Mouse (Mus musculus): Measurements from ENCODE around the gene Arhgef19. TPM values are rescaled to one million over a fixed set of nuclear protein-coding genes. Genes with fewer than 3 reads are reported as not detected.

Arhgef19 gene
- polyA plus RNA-seq, 1 experiment from 2014 or later, result 3.1 TPM

DNA sequence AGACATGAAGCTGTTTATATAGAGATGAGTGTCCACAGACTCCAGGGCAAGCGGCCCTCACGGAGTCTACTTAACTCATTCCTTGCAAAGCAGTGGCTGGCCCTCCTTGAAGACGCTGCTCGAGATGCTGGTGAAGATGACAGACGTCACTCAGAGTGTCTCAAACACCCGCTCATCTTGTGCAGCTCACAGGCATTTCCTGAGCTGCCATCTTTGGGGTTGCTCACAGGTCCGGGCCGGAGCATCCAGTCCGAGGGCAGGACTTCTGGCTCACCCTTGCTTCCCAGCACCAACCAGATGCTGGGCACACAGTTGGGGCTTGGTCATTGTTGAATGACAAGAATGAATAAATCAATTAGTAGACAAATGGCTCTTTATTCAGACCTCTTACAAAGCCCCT lies 26.4 kb upstream of the Arhgef19 start:
- Histone ChIP-seq H3K4me2 (no peak overlapping the region), H3K4me3 (no peak overlapping the region), H3K9me3 (no peaks in the 10 kb centered on the region), H3K9ac (peak overlapping the region; percentile 53; the same call in 1 of the 2 replicates), H3K4me1 (peaks cover 15% of the 10 kb centered on the region), H3K27me3 (replicated peaks) (no peaks in the 10 kb centered on the region), H3K36me3 (no peaks in the 10 kb centered on the region), H3K27ac (replicated peaks) (0 out of 2 replicates have a peak overlapping the region, but pooled peaks have one; percentile 26)
- WGBS, result 83% methylated on average over 9 of the region's 9 CpGs
- ATAC-seq (ENCODE audit: extremely low read depth, insufficient number of reproducible peaks, low FRiP score, low TSS enrichment), result no peak

DNA sequence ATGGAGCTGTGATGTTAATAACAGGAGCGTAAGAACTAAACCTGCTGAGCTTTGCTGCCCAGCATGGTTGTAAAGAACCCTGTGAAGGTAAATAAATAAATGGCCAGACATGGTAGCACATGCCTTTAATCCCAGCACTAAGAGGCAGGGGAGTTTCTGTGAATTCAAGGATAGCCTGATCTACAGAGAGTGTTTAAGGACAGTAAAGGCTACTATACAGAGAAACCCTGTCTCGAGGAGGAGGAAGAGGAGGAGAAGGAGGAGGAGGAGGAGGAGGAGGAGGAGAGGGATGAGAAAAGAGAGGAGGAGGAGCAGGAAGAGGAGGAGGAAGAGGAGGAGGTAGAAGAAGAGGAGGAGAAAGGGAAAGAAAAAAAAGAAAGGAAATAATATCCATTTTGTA lies 26.0 kb upstream of the Arhgef19 start:
- H3K9me3 ChIP-seq, result no peaks in the 10 kb centered on the region
- H3K36me3 ChIP-seq, result no peaks in the 10 kb centered on the region
- H3K4me1 ChIP-seq, result peaks cover 15% of the 10 kb centered on the region
- ATAC-seq (ENCODE audit: extremely low read depth, insufficient number of reproducible peaks, low FRiP score, low TSS enrichment), result no peak
- peak overlapping the region; percentile 53 for H3K9ac ChIP-seq
- no peaks in the 10 kb centered on the region for H3K27me3 ChIP-seq (replicated peaks)
- peak overlapping the region; percentile 93 for H3K4me2 ChIP-seq
- 56% methylated on average over 2 of the region's 2 CpGs for WGBS
- 0 out of 2 replicates have a peak overlapping the region, but pooled peaks have one; percentile 26 for H3K27ac ChIP-seq (replicated peaks)
- peak overlapping the region; percentile 64 for H3K4me3 ChIP-seq

DNA sequence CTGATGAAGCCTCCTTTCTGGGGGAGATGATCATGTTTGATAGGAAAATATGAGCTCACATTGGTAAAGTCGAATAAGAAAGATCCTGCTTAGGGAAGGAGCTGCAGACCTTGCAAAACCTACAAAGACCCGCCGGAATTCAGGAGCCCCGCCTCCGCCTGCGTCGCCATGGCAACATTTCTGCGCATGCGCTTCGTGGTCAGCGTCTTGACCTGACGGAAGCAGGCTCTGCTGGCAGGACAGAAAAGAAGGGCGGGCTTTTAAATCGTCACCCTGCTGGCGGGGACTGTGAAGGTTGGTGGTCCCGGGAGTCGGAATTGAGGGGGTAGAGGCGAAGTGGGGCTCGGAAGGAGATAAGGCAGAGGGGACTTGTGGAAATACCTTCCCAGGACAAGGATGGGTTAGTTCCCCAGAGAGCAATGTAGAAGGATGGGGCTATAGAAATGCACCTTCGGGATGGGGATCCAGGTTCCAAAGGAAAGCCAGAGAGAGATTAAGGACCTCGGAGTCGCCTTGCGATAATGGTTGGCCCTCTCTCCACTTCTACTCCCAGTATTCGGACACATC lies 25.4 kb upstream of the Arhgef19 start, which contains the start of gene Rsg1:
Gene Rsg1 (plus strand): TSS at position 187 of the 567 bp plus-strand sequence.
- H3K9ac ChIP-seq, result peak within 1 kb of the TSS; percentile 83
- peak within 1 kb of the TSS; percentile 93 for H3K4me2 ChIP-seq
- H3K27me3 ChIP-seq (replicated peaks), result no peaks in the 10 kb centered on the region
- peak within 1 kb of the TSS; percentile 64 for H3K4me3 ChIP-seq
- no peaks in the 10 kb centered on the region for H3K9me3 ChIP-seq
- WGBS, result under 1% methylated on average over 24 of the region's 24 CpGs
- ATAC-seq (ENCODE audit: extremely low read depth, insufficient number of reproducible peaks, low FRiP score, low TSS enrichment), result peak; percentile 68; the same call in 1 of the 2 replicates
- H3K4me1 ChIP-seq, result peaks cover 17% of the 10 kb centered on the region
- H3K36me3 ChIP-seq, result no peaks in the 10 kb centered on the region
- 0 out of 2 replicates have a peak within 1 kb of the TSS, but pooled peaks have one; percentile 26 for H3K27ac ChIP-seq (replicated peaks)

DNA sequence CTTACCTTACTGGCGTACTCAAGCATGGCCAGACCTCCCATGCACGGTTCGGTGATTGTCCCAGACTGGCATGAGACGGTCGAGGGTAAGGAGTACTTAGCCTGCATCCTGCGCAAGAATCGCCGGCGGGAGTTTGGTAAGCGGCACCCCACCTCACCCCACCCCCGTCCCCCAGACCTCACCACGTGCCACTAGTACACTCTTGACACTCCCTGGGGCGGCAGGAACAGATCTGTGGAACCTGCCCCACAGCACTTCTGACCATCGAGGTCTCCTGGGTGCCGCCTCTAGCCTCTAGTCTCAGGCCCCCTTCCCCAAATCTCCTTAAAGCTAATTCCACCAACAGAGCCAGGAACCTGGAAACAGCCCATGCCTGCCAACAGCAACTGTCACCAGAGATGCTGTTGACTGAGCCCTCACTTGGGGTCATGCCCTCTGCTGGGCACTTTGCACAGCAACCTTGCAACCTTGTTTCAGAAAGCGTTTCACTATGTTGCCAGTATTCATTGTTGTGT lies 24.9 kb upstream of the Arhgef19 start:
- H3K27me3 ChIP-seq (replicated peaks), result no peaks in the 10 kb centered on the region
- H3K4me2 ChIP-seq, result peak overlapping the region; percentile 93
- WGBS, result 1% methylated on average over 16 of the region's 16 CpGs
- peak overlapping the region; percentile 64 for H3K4me3 ChIP-seq
- H3K4me1 ChIP-seq, result peaks cover 18% of the 10 kb centered on the region
- H3K27ac ChIP-seq (replicated peaks), result no peak overlapping the region
- no peaks in the 10 kb centered on the region for H3K9me3 ChIP-seq
- no peak; the same call in 1 of the 2 replicates for ATAC-seq (ENCODE audit: extremely low read depth, insufficient number of reproducible peaks, low FRiP score, low TSS enrichment)
- no peaks in the 10 kb centered on the region for H3K36me3 ChIP-seq
- H3K9ac ChIP-seq, result peak overlapping the region; percentile 83

DNA sequence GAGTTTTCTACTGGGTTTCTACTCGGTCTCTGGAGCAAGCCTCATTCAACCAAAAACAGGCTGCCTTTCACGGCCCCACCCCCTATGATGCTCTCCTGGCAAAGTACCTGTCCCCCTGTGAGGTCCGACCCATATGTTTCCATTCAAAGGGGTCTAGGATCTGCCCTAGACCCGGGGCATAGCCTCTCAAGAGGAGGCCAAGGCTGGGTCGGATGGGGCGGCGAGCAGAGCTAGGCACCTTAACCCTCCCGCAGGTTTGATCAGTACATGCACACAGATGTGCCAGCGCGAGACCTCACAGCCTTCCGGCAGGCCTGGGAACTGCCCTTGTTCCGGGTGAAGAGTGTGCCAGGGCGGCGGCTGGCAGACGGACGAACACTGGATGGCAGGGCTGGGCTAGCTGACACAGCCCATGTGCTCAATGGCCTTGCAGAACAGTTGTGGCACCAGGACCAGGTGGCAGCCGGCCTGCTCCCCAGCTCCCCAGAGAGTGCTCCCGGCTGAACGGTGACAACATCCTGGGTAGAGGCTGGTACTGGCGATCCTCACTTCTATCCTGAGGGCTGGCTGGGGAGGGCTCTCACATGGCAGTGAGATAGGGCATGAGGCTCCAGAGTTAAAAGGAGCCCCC lies 19.6 kb upstream of the Arhgef19 start:
- Histone ChIP-seq H3K27me3 (replicated peaks) (no peaks in the 10 kb centered on the region), H3K9ac (no peak overlapping the region), H3K4me2 (no peak overlapping the region), H3K36me3 (no peaks in the 10 kb centered on the region), H3K27ac (replicated peaks) (no peak overlapping the region), H3K9me3 (no peaks in the 10 kb centered on the region), H3K4me1 (peaks cover 4% of the 10 kb centered on the region), H3K4me3 (no peak overlapping the region)
- no peak for ATAC-seq (ENCODE audit: extremely low read depth, insufficient number of reproducible peaks, low FRiP score, low TSS enrichment)
- 85% methylated on average over 20 of the region's 20 CpGs for WGBS

DNA sequence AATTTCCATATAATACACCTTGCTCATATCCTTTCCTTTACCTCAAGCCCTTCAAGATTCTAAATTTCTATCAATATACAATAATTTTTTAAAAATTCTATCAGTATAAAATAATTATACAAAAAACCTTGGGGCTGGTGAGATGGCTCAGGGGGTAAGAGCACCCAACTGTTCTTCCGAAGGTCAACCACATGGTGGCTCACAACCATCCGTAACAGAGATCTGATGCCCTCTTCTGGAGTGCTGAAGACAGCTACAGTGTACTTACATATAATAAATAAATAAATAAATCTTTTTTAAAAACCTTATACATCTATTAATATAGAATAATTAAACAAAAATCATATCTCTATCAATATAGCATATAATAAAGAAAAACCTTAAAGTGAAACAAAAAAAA lies 17.5 kb upstream of the Arhgef19 start:
- no peak overlapping the region for H3K4me2 ChIP-seq
- no peak for ATAC-seq (ENCODE audit: extremely low read depth, insufficient number of reproducible peaks, low FRiP score, low TSS enrichment)
- H3K4me1 ChIP-seq, result 0 out of 2 replicates have a peak, but pooled peaks cover 3% of the 10 kb centered on the region
- H3K27ac ChIP-seq (replicated peaks), result no peak overlapping the region
- H3K36me3 ChIP-seq, result no peaks in the 10 kb centered on the region
- no peaks in the 10 kb centered on the region for H3K27me3 ChIP-seq (replicated peaks)
- WGBS, result 59% methylated on average over 2 of the region's 2 CpGs
- no peak overlapping the region for H3K4me3 ChIP-seq
- no peak overlapping the region for H3K9ac ChIP-seq
- no peaks in the 10 kb centered on the region for H3K9me3 ChIP-seq

DNA sequence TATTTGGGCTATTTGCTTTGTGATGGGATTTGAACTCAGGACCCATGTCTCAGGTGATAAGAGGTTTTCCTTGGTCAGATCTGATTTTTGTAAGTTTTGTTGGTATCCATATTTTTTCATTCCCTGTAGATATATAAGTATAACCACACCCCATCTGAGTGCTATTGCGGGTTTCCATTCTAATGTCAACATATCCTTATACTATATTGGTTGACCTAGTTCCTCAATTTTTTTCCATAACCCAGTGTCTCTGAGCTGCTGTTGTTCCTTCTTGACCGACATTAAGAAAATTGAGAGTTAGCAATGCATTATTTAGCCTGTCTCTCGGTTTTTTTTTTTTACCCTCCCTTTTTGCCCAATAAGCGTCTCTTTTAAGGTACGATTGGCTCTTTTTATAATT lies 16.5 kb upstream of the Arhgef19 start:
- no peak overlapping the region for H3K4me2 ChIP-seq
- no peaks in the 10 kb centered on the region for H3K9me3 ChIP-seq
- no peak for ATAC-seq (ENCODE audit: extremely low read depth, insufficient number of reproducible peaks, low FRiP score, low TSS enrichment)
- 85% methylated on average over 5 of the region's 5 CpGs for WGBS
- H3K27me3 ChIP-seq (replicated peaks), result no peaks in the 10 kb centered on the region
- 0 out of 2 replicates have a peak, but pooled peaks cover 3% of the 10 kb centered on the region for H3K4me1 ChIP-seq
- no peak overlapping the region for H3K27ac ChIP-seq (replicated peaks)
- no peak overlapping the region for H3K9ac ChIP-seq
- H3K36me3 ChIP-seq, result no peaks in the 10 kb centered on the region
- no peak overlapping the region for H3K4me3 ChIP-seq

DNA sequence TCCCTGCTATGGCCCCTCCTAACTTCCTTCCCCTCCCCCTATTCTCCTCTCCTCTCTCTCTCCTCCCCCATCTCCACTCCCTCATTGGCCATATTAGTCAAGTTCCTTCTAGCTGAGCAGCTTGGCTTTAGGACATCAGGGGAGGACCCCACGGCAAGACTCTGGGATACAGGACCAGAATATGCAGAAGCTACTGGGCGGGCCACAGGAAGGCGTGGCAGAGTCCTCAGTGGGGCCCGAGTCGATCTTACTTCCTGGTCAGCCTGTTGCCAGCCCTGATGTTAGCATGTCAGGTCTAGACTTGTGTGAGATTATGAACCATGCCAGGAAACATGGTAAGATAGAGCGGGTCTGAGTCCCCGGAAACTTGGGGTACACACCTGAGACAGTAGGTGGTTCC lies 10.6 kb upstream of the Arhgef19 start:
- H3K9ac ChIP-seq, result no peak overlapping the region
- no peak overlapping the region for H3K4me2 ChIP-seq
- no peaks in the 10 kb centered on the region for H3K9me3 ChIP-seq
- H3K4me3 ChIP-seq, result no peak overlapping the region
- ATAC-seq (ENCODE audit: extremely low read depth, insufficient number of reproducible peaks, low FRiP score, low TSS enrichment), result no peak
- no peaks in the 10 kb centered on the region for H3K36me3 ChIP-seq
- H3K27me3 ChIP-seq (replicated peaks), result peaks cover 29% of the 10 kb centered on the region
- no peak overlapping the region for H3K27ac ChIP-seq (replicated peaks)
- WGBS, result 75% methylated on average over 7 of the region's 7 CpGs
- H3K4me1 ChIP-seq, result peaks cover 10% of the 10 kb centered on the region

DNA sequence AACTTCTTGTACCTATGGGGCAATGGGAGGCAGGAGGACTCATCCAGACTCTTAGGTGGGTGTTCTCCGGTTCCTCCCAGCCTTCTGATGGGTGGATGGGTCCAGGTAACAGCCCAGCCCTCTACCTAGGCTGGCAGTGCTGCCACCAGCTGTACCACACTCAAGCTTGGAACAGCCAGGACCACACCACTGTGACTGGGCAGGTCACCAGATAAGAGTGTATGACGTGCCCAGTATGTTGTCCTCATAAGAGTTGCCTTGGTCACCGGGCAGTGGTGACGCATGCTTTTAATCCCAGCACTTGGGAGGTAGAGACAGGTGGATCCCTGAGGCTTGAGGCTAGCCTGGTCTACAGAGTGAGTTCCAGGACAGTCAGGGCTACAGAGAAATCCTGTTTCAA lies 6.1 kb upstream of the Arhgef19 start:
- no peak overlapping the region for H3K9ac ChIP-seq
- H3K27me3 ChIP-seq (replicated peaks), result peaks cover 59% of the 10 kb centered on the region
- H3K27ac ChIP-seq (replicated peaks), result no peak overlapping the region
- H3K4me3 ChIP-seq, result no peak overlapping the region
- 84% methylated on average over 4 of the region's 4 CpGs for WGBS
- H3K4me1 ChIP-seq, result peaks cover 10% of the 10 kb centered on the region
- no peaks in the 10 kb centered on the region for H3K36me3 ChIP-seq
- H3K9me3 ChIP-seq, result no peaks in the 10 kb centered on the region
- ATAC-seq (ENCODE audit: extremely low read depth, insufficient number of reproducible peaks, low FRiP score, low TSS enrichment), result no peak
- no peak overlapping the region for H3K4me2 ChIP-seq

DNA sequence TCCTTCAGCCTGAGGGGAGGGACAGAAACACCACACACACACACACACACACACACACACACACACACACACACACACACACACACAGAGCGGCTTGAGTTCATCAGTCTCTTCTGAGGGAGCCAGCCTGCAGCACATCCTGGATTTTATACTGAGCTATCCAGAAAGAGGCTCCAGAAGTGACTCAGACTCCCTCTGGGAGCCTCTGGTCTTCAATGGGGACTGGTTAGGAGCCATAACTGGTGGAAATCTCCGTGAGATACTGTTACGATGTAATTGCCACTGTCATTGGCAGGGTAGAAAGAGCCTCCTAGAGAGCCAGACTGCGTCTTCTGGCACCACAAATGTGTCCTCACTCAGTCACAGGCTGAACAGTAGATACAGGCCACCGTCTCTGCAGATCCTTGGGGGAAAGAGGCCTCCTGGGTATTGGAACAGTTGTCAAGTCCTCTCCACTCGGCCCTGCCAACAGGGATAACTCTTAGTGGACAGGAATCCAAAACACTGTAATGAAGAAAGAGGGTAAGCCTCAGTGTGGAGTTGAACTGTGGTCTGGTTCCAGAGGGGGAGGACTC lies 3.7 kb upstream of the Arhgef19 start:
- H3K9ac ChIP-seq, result no peak overlapping the region
- no peak overlapping the region for H3K4me3 ChIP-seq
- 58% methylated on average over 6 of the region's 6 CpGs for WGBS
- no peak overlapping the region for H3K4me2 ChIP-seq
- peaks cover 80% of the 10 kb centered on the region for H3K27me3 ChIP-seq (replicated peaks)
- no peak for ATAC-seq (ENCODE audit: extremely low read depth, insufficient number of reproducible peaks, low FRiP score, low TSS enrichment)
- no peaks in the 10 kb centered on the region for H3K36me3 ChIP-seq
- peaks cover 21% of the 10 kb centered on the region for H3K4me1 ChIP-seq
- no peaks in the 10 kb centered on the region for H3K9me3 ChIP-seq
- no peak overlapping the region for H3K27ac ChIP-seq (replicated peaks)

DNA sequence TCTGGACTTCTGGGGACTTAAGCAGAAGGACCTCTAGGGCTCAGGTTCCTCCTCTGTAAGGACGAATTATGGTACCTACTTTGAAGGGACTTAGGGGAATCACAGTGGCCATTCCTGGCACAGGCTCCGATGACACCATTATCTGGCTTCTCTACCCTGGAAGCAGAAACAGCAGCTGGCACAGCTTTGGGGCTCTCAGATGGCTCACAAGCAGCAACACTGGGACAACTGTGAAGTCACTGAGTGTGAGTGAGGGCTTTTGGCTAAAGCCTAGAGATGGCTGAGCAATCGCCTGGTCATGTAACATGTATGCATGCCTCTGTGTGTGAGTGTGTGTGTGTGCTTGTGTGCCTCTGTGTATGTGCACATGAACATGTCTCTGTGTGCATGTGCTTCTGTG lies 2.4 kb upstream of the Arhgef19 start:
- ATAC-seq (ENCODE audit: extremely low read depth, insufficient number of reproducible peaks, low FRiP score, low TSS enrichment), result no peak
- no peak overlapping the region for H3K4me2 ChIP-seq
- peaks cover 30% of the 10 kb centered on the region for H3K4me1 ChIP-seq
- H3K9me3 ChIP-seq, result no peaks in the 10 kb centered on the region
- peaks cover 82% of the 10 kb centered on the region for H3K27me3 ChIP-seq (replicated peaks)
- no peak overlapping the region for H3K9ac ChIP-seq
- no peaks in the 10 kb centered on the region for H3K36me3 ChIP-seq
- no peak overlapping the region for H3K4me3 ChIP-seq
- no peak overlapping the region for H3K27ac ChIP-seq (replicated peaks)
- WGBS, result 61% methylated on average over 3 of the region's 3 CpGs

Data from heart, embryonic 13.5 days (tissue).